Mouse (Mus musculus) heart, postnatal 14 days (tissue): ENCODE data around the gene Nat10. TPM values are rescaled to one million over a fixed set of nuclear protein-coding genes. Genes with fewer than 3 reads are reported as not detected.

Source experiments
- DNase-seq, 2 experiments: peaks; one replicate each; pipeline ENCODE4 v3.0.0; 2021 to 2022
- intact Hi-C: fragments of 180-260 bp; cut with DNase I; formaldehyde crosslinking; loops from one replicate; pipeline ENCODE4 v1.15.1; 2025
- total RNA-seq, 2 experiments: library from RNA; stranded (reverse); gene quantifications; 2 replicates each; pipeline ENCODE4 v1.2.3; 2021

The Nat10 gene
- total RNA-seq, 2 experiments from 2014 or later, result 14.5 to 16.7 TPM

DNA sequence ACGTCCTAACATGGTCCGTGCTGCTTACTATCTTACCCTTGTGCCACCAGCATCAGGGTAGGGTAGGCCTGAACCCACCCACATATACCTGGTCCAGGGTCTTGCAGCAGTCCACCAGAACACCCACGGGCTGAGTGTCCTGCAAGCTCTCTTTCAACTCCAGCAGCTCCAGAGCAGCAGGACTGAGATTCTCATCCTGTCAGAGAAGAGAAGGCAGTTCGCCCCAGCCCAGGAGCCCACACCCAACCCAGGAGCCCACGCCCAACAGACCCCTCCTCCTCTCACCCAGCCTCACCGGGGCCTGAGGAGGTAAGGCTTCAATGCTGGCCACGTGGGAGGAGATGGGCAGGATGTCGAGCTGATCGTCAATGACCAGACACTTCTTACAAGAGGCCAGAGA lies 13.2 kb downstream of the Nat10 start:
- intact Hi-C loops, result loop anchor here (10.0 kb wide), 1 partner anchor 117 kb away; no protein-coding TSS in a partner anchor
- DNase-seq, result no peak

DNA sequence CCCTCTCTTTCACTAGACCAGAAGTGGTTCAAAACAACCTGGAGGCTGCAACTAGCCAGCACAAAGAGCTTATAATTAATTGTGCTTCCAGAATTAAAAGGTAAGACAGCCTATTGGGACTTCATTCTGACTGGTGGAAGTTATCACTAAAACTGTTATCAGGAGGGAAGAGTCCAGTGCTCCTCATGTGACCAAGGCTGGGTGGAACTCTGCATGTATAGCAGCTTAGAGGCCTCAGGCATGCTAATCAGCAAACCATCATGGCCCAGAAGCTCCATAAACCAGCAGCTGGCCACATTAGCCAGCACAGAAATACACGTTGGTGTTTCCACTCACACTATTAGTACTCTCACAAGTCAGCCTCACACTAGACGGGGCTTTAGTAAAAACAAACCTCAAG lies 14.3 kb downstream of the Nat10 start:
- intact Hi-C loops, result loop anchor here (10.0 kb wide), 1 partner anchor 118 kb away; no protein-coding TSS in a partner anchor
- no peak for DNase-seq

DNA sequence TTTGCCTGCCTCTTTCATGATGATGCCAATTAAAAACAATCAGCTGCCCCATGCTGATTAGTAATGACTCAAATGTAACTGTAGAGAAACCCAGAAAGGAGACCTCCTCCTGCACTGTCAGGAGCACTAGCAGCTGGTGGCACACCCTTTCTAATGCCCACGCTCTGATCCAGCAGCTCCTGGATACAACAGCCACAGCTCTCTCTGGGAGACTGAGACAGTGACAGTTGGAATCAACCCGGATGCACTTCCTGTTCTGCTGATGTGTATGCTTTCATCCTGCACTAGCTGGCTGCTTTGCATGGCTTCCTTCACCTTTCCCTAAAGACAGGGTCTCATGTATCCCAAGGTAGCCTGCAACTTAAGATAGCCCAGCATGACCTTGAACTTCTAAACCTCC lies 15.0 kb downstream of the Nat10 start:
- no peak for DNase-seq
- intact Hi-C loops, result loop anchor here (10.0 kb wide), 1 partner anchor 119 kb away; no protein-coding TSS in a partner anchor

DNA sequence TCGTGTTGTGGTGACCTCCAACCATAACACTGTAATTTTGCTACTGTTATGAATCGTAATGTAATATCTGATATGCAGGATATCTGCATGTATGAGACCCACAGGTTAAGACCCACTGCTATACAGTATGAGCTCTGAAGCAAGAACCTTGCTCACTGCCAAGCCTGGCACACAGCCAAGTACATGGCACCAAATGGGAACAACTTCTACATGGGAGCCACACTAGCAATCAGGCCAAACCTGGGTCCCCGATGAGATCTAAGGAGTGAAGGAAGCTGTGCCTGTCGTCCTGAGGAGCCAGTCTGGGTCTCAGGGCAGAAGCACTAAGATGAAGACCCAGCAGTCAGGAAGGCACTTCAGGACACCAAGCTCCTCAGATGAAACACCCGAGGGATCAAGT lies 15.6 kb downstream of the Nat10 start:
- intact Hi-C loops, result loop anchor here (2.0 to 10.0 kb wide), 2 partner anchors 119 to 179 kb away; partner anchors contain the start of gene Abtb2
- peak; percentile 11 to 17 for DNase-seq

DNA sequence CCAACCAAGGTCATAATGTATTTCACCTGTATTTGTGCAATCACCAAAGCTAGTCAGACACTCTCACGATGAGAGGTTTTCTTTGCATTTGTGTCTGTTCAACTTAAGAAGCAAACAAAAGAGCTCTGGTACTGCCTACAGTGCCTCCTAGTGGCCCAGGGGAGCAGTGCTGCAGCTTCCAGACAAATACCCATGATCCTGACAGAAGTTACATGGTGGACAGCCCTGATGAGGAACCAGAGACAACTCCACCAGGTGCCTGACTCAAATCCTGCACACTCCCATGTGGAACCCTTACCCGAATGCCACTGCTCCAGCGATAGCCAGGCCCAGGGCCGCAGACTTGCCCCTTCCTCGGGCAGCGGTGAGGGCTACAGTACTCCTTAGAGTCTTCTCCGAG lies 17.1 kb downstream of the Nat10 start:
- peak; percentile 54 to 74 for DNase-seq
- intact Hi-C loops, result loop anchor here (2.0 to 10.0 kb wide), 2 partner anchors 121 to 177 kb away; partner anchors contain the start of gene Abtb2

DNA sequence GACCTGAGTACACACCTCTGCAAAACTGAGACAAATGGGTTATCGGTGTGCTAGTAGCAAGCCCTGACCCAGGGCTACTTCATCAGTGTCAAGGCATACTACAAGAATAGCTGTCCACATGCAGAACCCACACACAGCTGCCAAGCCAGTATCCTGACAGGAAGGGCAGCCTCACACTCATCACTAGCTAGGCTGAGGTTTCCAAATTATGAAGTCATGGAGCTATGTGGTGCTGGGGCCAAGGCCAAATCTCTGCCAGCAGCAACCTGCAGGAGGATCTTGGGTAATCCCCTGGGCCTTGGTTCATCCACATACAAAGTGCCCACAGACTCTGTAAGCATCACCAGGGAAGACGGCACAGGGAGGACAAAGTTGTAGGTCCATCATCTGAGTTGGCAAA lies 17.5 kb downstream of the Nat10 start:
- DNase-seq, result peak; percentile 23 to 28
- intact Hi-C loops, result loop anchor here (10.0 kb wide), 1 partner anchor 121 kb away; no protein-coding TSS in a partner anchor

DNA sequence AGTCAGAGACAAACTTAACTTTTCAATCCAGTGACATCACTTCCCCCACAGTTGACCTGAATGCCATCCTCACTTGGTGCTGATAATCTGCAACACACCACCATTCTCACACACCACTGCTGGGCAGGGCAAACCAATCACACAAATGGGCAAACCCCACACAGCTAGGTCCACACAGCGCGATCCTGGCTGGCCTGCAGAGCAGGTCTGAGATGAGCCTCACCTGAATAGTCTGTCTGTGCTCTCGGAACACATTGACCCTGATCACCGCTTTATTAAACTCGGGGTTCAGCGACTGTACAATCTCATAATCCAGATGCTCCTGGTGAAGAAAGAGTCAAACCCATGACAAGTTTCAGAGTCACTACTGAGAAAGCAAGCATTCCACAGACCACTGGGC lies 18.2 kb downstream of the Nat10 start:
- no peak for DNase-seq
- intact Hi-C loops, result loop anchor here (10.0 kb wide), 1 partner anchor 122 kb away; no protein-coding TSS in a partner anchor

DNA sequence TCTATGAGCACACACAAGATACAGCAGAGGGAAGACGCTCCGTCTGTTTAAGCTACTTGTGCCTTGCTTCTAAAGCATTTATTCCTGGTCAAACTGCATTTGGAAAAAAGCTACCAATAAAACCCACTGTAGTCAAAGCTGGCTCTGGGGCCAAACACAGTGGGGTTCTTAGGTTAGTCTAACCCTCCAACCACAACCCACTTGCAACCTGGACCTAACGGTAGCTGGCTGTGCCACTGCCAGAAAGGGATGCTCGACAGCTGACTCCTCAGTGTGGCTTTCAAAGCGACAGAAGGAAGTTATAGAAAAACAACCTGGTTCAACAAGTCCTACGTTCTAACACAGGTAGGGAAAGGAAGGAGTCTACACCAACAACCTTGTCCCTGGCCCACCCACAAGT lies 29.6 kb downstream of the Nat10 start:
- intact Hi-C loops, result no loop called here
- no peak for DNase-seq

DNA sequence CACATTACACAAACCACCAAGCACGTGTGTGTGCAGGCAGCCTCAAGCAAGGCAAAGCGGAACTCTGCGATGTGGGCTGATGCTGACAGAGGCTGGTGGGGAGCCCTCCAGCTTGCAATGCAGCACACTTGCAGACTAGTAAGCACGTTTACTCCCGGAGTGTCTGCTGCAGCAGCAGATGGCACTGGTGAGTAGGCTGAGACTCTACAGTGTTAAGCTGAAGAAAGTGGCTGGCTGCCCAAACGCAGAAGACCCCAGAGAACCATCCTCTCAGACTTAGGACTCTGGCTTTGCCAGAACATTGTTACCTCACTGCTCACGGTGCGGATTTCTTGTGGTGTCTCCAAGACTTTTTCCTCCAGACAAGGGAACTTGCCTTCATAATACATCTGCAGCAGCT lies 30.1 kb downstream of the Nat10 start:
- intact Hi-C loops, result no loop called here
- no peak for DNase-seq

DNA sequence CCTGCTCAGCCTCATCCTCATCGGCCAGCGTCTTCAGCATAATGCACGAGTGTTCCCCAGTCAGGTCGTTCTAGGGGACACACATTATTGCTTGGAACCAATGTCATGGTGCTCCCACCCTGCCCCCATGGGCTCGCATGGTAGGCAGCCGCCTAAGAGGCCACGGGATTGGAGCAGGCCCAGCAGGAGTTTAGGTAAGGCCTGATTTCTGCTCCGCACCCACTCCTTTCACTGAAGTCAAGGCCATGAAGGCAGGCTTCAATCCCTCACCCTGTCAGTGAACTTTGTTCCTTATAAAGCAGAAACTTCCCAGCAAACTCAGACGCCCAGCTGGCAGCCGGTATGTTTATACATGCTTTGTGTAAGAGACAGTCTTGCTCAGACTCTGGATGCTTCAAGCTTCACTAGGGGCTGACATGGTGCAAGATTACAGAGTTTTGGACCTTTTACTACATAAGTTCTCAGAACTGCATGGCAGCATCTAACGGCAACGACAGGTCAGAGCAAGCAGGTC lies 33.0 kb downstream of the Nat10 start:
- intact Hi-C loops, result no loop called here
- DNase-seq, result no peak

DNA sequence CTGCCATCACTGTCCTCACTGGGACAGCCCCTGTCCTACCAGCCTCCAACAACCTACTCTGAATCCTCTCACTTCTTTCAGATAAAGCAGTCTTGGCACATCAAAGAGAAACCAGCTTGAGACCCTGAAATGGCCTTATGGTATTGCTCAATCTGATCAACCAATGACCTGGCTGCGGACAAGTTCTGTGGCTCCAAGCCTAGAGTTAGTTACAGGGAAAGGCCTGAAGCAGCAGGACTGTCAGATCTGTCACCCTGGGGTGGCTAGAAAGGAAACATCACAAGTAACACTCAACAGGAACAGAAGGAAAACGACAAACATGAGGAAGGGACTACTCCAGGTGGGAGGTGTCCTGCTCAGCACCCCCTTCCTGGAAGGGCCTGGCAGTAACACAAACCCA lies 36.5 kb downstream of the Nat10 start:
- no peak for DNase-seq
- intact Hi-C loops, result no loop called here

DNA sequence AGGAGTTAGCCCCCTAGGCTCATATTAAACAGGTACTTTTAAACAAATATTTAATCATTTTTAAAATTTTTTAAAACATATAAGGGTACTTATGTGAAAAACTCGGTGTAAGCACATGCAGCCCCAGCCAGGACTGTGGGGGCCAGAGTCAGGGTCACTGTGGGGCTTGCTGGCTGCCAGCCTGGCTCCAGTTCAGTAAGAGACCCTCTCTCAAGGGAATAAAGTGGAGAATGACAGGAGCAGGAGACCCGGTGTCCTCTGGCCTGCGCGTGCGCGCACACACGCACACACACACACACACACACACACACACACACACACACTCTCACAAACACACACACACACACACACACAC lies 41.8 kb downstream of the Nat10 start:
- intact Hi-C loops, result loop anchor here (5.0 to 10.0 kb wide), 2 partner anchors 82 to 264 kb away; no protein-coding TSS in a partner anchor
- DNase-seq, result no peak

DNA sequence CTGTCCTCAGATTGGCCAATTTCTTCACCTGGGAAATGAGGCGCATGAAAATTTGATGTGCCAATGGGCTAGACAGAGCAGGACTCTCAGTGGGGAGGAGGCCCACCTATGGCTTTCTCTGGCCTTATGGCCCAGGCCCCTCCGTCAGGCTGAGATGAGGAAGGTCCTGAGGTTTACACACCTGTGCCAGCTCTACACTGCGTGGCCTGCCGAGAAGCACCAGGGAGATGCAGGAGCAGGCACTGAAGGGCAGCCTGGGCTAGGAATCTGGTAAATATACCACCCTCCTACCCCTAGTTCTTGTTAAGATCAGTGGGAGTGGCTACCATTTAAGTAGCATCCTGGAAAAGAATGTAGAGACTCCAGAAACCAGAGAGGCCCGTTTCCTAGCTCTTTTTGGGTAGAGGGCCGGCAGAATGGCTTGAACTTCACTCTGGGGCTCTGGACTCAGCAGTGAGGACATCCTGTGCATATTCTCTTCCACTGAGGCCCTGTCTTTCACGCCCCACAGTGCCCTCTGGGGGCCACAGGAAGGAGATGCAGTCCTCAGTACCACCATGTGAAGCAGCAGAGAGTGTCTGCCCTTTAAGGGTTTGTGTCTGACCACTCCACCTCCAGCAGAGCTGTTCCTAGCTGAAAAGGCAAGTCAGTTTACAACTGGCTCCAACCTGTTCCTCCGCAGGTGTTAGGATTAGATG lies 42.3 kb downstream of the Nat10 start:
- intact Hi-C loops, result loop anchor here (1.0 to 10.0 kb wide), 3 partner anchors 81 to 264 kb away; no protein-coding TSS in a partner anchor
- peak; percentile 83 to 84 for DNase-seq

DNA sequence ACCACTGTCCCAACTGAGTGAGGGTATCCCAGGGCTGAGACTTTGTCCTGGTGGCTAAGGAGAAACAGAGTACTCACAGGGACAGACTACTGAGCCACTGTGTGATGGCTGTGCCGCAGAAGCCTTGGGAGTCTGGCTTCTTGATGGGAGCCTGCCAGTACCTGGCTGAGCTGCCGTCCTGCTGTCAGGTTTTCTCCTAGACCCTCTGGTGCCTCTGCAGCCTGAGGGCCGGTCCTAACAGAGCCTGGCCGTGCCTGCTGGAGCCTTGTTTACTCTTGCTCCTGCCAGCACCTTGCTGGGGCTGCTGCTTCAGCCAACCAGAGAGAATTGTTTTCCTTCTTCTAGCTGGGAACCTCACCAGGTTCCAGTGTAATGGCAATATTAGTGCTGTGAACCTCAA lies 46.7 kb downstream of the Nat10 start:
- DNase-seq, result no peak
- intact Hi-C loops, result loop anchor here (10.0 kb wide), 1 partner anchor 260 kb away; no protein-coding TSS in a partner anchor

DNA sequence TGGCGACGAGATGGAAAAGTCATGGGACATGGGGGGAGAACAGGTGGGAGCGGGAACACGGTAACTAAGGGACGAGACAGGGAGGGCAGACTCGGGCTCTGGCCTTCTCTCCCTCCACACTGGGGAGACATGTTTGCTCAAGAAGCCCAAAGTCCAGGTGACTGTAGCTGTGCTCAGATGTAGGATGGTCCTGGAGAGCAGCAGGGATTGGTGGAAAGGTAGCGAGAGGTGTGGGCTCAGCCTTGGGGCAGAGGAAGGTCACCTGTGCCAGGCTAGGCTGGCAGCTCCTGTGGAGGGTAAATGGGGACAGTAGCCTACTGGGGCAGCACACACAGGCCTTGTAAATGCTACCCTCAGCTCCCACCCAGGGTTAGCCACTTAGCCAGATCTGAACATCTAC lies 47.2 kb downstream of the Nat10 start:
- intact Hi-C loops, result loop anchor here (10.0 kb wide), 1 partner anchor 259 kb away; no protein-coding TSS in a partner anchor
- no peak for DNase-seq

DNA sequence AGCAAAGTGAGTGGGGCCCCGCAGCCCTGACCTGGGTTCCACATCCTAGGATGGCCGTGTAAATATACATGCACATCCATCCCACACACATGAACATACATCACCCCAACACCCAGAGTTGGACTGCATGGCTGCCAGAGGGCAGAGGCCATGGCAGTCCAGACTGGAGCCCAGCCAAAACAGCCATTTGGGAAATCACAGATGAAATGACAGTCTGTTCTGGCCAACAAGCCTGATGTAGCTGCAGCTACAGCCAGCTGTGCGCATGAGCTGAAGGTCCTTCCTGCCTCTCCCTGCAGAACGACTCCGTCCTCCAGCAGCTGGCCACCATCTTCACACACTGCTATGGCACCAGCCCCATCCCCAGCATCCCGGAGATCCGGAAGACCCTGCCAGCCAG lies 50.2 kb downstream of the Nat10 start:
- DNase-seq, result peak in 1 of 2 experiments; percentile 16
- intact Hi-C loops, result loop anchor here (10.0 kb wide), 1 partner anchor 256 kb away; no protein-coding TSS in a partner anchor

DNA sequence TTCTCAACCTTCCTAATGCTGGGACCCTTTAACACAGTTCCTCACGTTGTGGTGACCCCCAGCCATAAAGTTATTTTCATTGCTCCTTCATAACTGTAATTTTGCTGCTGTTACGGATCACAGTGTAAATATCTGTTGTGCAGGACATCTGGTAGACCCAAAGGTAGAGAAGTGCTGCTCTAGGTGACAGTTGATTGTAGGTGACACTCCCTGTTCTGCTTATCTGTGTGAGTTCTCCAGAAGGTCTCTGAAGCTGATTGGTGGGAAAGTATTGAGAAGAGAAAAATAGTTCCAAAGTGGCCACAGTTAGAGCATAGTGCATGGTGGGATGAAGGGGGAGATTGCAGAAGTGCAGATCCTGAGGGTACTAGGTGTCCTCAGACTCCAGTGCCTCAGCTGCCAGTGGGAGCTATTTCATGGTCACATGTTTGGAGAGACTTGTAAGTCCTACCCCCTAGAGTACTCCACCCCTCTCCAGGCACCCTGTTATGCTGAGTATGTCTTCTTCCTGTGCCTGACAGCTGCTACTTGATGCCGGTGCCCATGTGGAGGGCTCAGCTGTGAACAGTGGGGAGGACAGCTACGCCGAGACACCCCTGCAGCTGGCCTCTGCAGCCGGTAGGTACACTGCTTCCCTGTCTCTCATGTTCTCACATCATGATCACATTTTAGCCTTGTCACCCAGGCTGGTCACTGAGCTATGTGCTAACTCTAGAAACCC lies 53.9 kb downstream of the Nat10 start:
- intact Hi-C loops, result no loop called here

DNA sequence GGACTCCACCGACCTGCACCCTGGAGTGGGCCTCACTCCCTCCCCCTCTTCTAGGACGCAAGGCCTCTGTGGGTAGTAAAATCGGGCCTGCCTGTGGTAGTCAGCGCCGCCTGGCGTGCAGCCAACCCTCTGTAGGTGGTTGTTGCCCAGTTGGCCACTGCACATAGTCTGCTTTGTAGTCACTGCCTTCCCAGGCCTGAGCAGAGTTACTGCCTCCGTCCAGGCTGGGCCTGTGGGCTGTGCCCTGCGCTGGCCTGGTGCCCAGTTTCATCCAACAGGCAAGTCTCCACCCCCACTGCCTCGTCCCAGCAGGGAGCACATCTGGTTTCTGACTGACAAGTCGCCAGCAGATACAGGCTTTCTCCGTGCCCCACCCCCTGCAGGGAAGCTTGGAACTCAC lies 54.8 kb downstream of the Nat10 start:
- intact Hi-C loops, result no loop called here

More for the DNA sequence above, 53.9 kb downstream of the Nat10 start:
- DNase-seq, result no peak

DNA sequence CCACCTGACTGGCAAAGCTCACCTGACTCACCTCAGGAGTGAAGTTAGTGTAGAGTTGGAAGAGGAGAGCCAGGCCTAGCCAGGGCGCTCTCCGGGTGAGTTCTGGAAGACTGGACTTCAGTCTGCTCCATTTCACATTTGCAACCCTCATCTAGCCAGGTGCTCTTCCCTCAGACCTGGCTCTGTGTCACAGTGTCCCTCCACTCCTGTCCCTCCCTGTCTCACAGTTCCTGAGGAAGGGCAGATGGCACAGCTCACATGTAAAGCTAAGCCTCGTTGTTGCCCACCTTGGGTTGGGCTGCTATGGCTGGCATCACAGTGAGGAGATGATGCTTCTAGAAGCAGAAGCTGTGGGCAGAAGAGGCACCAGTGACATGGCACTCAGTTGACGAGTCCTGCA lies 55.2 kb downstream of the Nat10 start:
- intact Hi-C loops, result no loop called here
- DNase-seq, result no peak

More for the DNA sequence above, 54.8 kb downstream of the Nat10 start:
- peak; percentile 71 to 79 for DNase-seq

DNA sequence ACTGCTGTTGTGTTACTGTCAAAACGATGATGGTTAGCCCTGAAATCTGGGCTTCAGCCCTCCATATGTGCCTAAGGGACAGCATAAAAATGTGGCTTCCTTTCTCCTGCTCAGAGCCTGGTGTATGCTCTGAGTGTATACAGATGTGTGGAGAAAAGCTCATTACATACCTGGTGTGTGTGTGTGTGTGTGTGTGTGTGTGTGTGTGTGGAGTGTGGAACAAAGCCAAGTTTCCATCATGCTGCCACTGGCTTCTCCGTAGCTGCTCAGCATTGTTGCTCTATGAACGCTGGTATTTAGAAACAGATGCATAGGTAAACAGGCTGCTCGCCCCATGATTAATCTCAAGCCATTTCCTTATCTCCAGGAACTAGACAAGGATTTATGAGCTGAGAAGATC lies 57.2 kb downstream of the Nat10 start:
- no peak for DNase-seq
- intact Hi-C loops, result loop anchor here (5.0 kb wide), 1 partner anchor 137 kb away; the partner anchor contains the start of gene Abtb2

DNA sequence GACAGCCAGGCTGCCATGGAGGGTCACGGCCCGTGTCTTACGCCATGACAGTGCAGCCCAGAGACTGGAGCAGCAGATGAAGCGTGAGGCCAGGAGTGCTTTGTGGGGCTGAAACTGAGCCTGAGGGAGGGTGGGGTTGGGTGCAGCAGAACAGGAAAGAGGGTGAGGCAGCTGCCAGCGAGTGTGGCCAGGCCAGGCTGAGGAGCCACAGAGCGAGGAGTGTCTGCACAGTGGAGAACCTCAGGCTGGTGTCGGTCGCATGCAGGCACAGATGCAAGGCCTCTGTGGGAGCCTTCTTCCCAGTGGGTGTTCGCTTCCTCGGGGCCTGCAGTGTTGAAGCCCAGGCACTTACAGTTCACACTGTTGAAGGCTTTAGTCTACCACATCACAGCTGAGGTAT lies 57.7 kb downstream of the Nat10 start:
- intact Hi-C loops, result loop anchor here (5.0 kb wide), 1 partner anchor 136 kb away; the partner anchor contains the start of gene Abtb2
- no peak for DNase-seq
